Mouse (Mus musculus): ENCODE results near the gene Peak1.

Gene Peak1

DNA sequence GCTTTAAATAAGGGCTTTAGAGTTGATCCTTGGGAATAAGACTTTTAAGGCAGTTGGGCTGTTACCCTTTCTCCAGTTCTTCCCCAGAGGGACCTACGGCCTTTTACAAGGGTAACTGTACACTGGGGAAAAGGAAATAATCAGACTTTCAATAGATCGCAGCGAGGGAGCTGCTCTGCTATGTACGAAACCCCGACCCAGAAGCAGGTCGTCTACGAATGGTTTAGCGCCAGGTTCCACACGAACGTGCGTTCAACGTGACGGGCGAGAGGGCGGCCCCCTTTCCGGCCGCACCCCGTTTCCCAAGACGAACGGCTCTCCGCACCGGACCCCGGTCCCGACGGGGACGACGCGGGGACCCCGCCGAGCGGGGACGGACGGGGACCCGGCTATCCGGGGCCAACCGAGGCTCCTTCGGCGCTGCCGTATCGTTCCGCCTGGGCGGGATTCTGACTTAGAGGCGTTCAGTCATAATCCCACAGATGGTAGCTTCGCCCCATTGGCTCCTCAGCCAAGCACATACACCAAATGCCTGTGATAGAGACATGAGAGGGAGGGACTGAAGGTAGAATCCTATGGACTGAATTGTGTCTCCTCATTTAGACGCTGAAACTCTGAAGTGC is 194.3 kb downstream of the Peak1 start:
- in situ Hi-C loops (cut with MboI; ENCODE audit: low pct_unique_long_range_greater_than_20kb in 1 of 2, low sequenced_read_pairs in 2 of 2, unreplicated experiment in 1 of 2), result loop anchor here in 1 of 2 experiments (25.0 kb wide), 1 partner anchor 339 kb away; no protein-coding TSS in a partner anchor

DNA sequence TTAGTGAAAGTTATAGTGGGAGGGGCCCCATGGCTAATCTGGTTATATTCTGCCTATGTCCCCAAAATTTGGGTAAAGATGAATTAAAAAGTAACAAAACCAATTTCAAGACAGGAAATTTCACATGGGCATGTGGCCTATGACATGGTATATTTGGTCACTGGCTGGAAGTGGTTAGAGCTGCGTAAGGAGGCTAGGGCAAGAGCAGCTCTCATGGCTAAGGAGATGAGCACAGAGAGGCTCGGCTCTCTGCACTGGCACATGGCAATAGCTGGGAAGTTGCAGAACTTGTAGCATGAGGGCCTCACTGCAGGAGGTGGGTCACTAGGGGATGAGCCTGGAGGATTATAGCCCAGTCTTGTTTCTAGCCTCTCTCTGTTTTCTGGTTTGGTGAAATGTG is 199.0 kb downstream of the Peak1 start:
- in situ Hi-C loops (cut with MboI; ENCODE audit: low pct_unique_long_range_greater_than_20kb in 1 of 2, low sequenced_read_pairs in 2 of 2, unreplicated experiment in 1 of 2), result loop anchor here (10.0 to 25.0 kb wide), 2 partner anchors 336 to 343 kb away; no protein-coding TSS in a partner anchor

DNA sequence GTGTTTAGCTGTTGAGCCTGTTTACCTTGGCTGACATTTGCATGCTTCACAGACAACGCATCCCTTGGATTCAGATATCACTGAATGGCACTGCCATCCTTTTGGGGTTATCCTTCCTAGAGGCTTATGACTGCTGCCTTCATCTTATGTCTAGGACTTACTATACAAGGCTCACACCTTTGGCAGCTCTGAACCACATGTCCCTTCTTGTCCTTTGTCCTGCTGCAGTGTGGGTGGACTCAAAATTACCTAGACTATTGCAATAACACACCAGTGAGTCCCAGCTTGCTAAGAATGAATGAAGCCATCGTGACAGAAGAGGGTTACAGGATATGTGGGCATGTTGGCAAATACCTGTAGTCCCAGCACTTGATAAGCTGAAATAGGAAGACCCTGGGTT is 199.8 kb downstream of the Peak1 start:
- in situ Hi-C loops (cut with MboI; ENCODE audit: low pct_unique_long_range_greater_than_20kb in 1 of 2, low sequenced_read_pairs in 2 of 2, unreplicated experiment in 1 of 2), result loop anchor here (10.0 to 25.0 kb wide), 2 partner anchors 337 to 344 kb away; no protein-coding TSS in a partner anchor

DNA sequence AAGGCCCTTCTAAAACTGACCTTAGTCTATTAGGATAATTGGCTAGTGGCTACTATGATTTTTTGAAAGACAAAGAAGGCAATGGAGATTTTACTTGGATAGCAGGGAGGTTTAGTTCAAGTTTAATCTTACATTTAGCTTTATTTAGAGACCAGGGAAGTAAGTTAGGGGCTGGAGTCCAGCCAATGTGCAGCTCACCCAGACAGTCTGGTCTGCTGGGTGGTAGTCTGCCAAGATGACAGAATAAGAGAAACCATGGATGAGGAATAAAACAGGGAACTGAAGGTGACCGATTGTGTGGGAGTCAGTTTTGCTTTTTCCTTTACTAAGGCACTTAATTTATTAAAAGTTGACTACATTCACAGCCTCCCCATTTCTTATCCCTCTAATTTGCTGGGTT is 200.5 kb downstream of the Peak1 start:
- in situ Hi-C loops (cut with MboI; ENCODE audit: low pct_unique_long_range_greater_than_20kb in 1 of 2, low sequenced_read_pairs in 2 of 2, unreplicated experiment in 1 of 2), result loop anchor here (10.0 to 25.0 kb wide), 2 partner anchors 337 to 345 kb away; no protein-coding TSS in a partner anchor

DNA sequence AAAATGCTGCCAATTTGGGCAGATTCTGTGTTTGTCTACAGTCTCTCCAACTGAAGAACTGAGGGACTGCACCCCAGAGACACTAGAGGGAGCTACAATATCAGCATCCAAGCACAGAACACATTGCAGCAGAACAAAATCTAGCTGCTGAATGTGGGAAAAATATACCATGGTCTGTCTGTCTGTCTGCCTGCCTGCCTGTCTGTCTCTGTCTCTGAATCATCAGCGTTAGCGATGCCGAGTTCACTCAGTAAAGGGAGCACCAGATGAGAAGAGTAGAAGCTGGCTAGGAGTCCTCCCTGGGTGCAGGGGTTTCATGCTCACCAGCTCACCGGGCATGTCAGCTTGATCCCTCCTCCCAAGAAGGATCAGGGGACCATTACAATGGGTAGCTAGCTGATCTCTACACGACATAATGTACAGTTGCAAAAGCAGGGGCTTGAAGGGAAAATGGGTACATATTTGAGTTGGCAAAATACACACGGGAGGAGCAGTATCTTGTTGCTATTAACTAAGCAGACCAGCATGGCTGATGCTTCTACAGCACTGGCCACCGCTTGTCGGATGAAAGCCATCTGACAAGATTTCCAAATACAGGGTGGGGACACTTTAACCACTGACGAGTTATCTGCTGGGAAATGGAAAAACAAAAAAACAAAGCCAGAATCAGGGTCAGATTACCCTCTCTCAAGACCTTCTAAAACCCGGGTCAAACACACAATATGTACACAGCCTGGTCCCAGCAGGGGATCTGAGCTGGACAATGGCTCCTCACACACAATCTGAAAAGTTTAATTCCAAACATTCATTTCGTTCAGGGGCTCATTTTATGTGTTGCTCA is 204.2 kb downstream of the Peak1 start:
- in situ Hi-C loops (cut with MboI; ENCODE audit: low pct_unique_long_range_greater_than_20kb in 1 of 2, low sequenced_read_pairs in 2 of 2, unreplicated experiment in 1 of 2), result loop anchor here (10.0 to 25.0 kb wide), 2 partner anchors 341 to 349 kb away; no protein-coding TSS in a partner anchor

DNA sequence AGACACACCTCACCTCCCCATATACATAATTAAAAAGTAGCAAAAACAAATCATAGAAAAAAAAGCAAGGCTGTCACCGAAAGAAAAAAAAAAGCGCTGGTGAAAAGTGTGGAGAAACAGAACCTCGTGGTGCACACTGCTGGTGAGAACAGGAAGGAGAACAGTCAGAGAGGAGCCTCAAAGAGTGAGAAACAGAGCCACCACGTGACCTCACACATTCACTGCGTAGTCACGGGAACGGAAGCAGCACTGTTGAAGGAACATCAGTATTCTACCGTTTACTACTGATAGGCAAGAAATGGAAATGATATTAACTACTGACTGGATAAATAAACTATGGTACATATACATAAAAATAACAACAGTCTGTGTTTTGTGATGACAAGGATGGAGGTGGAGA is 209.1 kb downstream of the Peak1 start:
- in situ Hi-C loops (cut with MboI; ENCODE audit: low pct_unique_long_range_greater_than_20kb in 1 of 2, low sequenced_read_pairs in 2 of 2, unreplicated experiment in 1 of 2), result loop anchor here in 1 of 2 experiments (25.0 kb wide), 1 partner anchor 353 kb away; no protein-coding TSS in a partner anchor

DNA sequence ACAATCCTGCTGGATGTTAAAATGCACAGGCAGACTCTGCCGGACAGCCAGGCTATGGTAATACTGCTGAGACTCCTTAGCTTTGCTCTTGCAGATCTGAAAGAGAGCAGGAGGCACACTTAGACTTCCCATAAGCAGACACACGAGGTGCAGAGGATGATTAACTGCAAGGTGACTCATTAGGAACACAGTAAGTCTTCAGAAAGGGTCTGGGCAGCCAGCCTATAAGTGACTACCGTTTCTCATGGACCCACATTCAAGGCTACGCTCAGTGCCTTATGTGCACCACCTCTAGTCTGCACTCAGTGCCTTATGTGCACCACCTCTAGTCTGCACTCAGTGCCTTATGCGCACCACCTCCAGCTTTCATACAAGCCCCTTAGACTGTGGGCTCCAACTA is 210.4 kb downstream of the Peak1 start:
- in situ Hi-C loops (cut with MboI; ENCODE audit: low pct_unique_long_range_greater_than_20kb in 1 of 2, low sequenced_read_pairs in 2 of 2, unreplicated experiment in 1 of 2), result loop anchor here in 1 of 2 experiments (25.0 kb wide), 1 partner anchor 355 kb away; no protein-coding TSS in a partner anchor

DNA sequence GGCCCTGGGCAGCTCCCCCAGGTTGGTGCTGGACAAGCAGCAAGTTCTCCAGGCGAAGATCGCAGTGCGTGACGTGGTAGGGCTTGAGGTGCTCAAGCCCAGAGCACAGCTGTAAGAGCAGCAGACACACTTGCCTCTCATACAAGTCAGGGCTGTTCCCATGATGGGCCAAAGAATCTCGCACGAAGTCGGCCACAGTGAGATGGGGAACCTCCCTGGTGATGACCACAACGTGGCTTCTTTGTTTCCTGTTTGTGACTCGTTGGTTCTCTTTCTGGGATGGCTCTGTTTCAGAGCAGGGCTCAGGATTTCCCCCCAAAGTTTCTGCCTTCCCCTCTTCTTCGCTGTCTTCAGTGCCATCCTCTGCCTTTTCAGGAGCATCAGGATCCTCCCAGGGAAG is 210.8 kb downstream of the Peak1 start:
- in situ Hi-C loops (cut with MboI; ENCODE audit: low pct_unique_long_range_greater_than_20kb in 1 of 2, low sequenced_read_pairs in 2 of 2, unreplicated experiment in 1 of 2), result loop anchor here in 1 of 2 experiments (25.0 kb wide), 1 partner anchor 355 kb away; no protein-coding TSS in a partner anchor

DNA sequence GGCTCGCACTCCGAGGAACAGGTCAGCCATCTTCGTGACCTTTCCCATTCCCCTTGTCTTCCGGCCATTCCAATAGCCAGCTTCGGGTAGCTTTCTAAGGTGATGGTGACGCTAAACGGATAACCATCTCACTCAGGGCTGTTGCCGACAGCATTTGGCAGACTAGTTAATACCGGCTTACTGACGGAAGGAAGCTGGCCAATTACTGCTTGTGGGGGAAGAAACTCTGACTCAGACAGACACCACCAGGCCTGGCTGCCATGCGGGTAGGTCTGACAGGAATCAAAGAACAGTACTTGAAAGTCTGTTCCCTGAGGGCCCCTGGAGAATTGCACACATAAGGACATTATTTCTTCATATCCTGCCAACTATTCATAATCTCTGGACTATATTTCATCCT is 212.5 kb downstream of the Peak1 start:
- in situ Hi-C loops (cut with MboI; ENCODE audit: low pct_unique_long_range_greater_than_20kb in 1 of 2, low sequenced_read_pairs in 2 of 2, unreplicated experiment in 1 of 2), result loop anchor here in 1 of 2 experiments (25.0 kb wide), 1 partner anchor 357 kb away; no protein-coding TSS in a partner anchor

DNA sequence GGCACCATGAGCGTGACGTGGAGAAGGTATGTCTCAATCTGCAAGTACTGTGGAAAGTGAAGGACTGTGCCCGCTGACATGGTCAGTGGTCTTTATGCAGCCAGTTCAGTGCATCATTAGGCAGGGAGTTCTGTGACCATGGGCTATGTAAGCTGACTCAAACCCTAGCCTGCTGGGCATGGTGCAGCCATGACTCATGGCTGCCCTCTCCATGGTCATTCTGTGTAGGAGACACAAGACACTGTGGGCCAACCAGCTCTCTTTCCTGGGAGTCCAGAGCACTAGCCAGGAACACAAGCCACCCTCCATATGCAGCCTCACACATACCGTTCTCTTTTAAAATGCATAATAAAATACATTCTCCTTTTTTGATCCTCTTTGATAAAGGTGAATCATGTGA is 213.6 kb downstream of the Peak1 start:
- in situ Hi-C loops (cut with MboI; ENCODE audit: low pct_unique_long_range_greater_than_20kb in 1 of 2, low sequenced_read_pairs in 2 of 2, unreplicated experiment in 1 of 2), result loop anchor here in 1 of 2 experiments (25.0 kb wide), 1 partner anchor 358 kb away; no protein-coding TSS in a partner anchor

DNA sequence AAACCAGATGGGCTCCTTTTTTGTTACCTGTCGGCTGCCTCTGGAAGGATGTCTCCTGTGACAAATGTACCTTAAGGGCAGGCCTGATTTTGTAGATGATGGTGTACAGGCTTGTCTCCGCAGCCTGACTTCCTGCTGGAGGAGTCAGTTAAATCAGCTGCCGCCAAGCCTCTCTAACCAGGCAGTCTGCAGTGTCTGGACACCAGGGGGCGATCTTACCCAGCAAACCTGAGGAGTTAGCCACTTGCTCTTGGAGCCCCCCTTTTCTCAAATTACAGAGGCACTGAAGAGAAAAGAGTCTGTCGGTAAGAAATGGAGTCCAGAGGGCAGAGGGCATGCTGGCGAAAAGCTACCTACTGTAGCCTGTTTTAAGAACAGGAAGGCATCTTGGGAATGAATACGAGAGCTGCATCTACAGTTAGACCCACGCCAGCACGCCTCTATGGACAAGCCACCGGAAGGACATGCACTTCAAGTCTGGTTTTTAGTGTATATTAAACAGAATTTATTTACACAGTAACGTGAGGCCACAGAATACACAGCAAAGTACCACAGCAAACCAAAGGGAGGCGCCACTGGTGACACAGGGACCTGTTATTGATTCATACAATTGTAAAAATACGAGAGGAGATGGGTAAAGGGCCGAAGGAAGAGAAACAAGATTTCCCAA is 217.1 kb downstream of the Peak1 start:
- in situ Hi-C loops (cut with MboI; ENCODE audit: low pct_unique_long_range_greater_than_20kb in 1 of 2, low sequenced_read_pairs in 2 of 2, unreplicated experiment in 1 of 2), result loop anchor here in 1 of 2 experiments (25.0 kb wide), 1 partner anchor 362 kb away; no protein-coding TSS in a partner anchor

DNA sequence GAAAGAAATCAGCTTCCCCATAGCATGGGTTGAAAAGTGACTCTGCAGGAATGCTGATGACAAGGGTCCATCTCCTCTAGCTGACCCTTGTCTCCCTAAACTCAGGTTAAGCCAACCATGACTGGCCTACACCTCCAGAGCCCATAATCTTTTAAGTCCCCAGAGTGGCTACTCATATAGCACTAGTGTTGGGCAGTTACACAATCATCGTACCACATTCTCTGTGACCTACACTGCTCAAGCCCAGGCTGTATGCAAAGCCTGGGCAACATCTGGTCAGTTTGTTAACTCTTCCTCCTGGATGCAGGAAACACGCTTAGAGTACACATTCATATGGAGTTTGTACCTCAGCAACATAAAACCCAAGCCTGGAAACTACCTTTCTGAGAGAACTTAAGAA is 217.7 kb downstream of the Peak1 start:
- in situ Hi-C loops (cut with MboI; ENCODE audit: low pct_unique_long_range_greater_than_20kb in 1 of 2, low sequenced_read_pairs in 2 of 2, unreplicated experiment in 1 of 2), result loop anchor here in 1 of 2 experiments (25.0 kb wide), 1 partner anchor 362 kb away; no protein-coding TSS in a partner anchor

DNA sequence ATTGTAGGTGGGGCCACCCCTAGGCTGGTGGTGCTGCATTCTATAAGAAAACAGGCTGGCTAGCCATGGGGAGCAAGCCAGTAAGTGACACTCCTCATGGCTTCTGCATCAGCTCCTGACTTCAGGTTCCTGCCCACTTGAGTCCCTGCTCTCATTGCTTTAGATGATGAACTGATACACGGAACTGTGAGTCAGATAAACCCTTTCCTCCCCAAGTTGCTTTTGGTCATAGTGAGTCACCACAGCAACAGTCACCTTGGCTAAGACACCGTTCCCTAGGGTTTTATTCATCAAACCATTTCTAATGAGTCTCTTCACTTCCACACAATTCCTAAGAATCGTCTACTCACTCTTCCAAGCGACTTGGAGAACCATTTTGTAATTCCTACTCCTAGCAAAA is 220.9 kb downstream of the Peak1 start:
- in situ Hi-C loops (cut with MboI; ENCODE audit: low pct_unique_long_range_greater_than_20kb in 1 of 2, low sequenced_read_pairs in 2 of 2, unreplicated experiment in 1 of 2), result no loop called here

DNA sequence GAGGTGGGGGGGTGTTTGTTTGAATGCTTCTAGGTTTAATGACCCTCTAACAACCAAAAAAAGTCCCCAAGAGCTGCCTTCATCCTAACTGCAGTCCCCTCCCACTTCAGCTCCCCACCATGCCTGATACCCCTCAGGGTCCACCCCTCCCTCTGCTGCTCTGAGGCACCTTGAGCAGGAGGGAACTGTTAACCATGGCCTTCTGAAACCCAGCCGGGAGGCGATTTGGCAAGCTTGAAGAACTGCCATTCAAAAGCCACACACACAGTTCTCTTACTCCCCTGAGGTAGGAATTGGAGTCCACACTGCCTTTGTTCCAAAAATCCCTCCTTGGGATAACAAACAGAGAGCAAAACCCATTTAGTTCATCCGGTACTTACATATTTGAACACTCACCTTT is 222.7 kb downstream of the Peak1 start:
- in situ Hi-C loops (cut with MboI; ENCODE audit: low pct_unique_long_range_greater_than_20kb in 1 of 2, low sequenced_read_pairs in 2 of 2, unreplicated experiment in 1 of 2), result no loop called here

DNA sequence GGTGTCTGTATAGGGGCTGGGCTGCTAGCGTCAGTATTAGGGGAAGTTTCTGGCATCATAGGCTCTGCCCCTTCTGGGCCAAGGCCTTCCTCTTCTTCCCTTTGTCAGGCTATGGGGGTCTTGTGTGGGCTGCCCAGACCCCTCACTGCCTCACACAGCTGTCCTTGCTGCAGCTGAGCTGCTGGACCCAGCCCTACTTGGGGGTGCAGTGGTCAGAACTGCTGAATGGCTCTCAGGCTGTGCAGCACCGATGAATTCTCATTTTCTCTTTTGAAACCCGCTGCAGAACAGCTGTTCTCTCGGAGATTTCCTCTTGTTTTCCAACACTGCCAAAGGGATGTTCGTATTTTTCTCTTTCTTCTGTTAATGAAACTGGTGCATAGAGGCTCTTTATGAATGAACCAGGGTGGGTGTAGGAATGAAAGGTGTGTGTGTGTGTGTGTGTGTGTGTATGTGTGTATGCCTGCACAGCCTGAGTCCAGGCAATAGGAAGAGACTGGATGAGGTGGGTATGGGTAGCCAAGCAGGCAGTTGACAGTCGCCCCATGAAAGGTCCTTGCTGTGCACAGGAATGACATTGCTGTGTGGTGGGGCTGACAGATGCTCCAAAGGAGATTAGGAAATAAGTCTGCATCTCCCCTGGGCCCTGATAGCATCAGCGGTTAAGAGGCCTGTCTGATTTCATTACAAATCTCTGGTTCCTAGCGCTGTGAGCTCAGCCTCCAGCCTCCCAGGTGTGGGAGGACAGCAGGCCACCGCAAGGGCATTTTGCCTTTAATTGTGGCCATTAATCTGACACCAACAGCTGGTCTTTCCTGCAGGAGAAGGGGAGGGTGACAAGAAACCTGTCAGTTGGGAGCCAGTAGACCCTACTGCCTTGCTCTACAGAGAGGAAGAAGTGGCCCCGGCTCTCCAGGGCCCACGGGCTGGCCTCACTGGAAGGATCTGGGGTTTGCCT is 226.1 kb downstream of the Peak1 start:
- in situ Hi-C loops (cut with MboI; ENCODE audit: low pct_unique_long_range_greater_than_20kb in 1 of 2, low sequenced_read_pairs in 2 of 2, unreplicated experiment in 1 of 2), result no loop called here

DNA sequence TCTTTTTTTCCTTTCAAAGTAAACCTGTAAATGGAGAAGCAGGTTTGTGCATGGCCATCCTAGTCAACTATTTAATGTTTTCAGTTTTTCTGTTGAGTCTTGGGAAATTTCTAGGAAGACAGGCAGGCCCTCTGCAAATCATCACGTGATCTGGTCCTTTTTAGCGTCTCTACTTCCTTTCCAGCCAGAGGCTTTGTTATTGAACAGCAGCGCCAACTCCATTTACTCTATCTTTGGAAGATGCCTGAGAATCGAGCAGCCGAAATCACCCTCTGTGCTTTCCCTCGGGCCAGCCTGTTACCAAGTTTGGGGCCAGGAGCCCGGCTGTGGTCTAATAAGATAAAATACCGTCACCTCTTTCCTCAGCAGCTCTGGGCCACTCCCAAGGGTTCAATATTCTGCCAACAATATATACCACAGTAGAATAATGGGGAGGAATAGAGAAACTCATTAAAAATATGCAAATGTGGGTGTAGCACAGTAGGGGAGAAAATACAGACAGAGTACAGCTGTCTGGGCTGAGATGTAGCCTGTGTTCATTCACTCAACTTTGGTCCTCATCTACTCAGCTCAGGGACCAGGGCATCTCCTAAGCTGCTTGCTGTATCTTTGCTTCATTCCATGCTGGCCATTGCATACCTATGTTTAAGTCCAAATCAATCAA is 237.6 kb downstream of the Peak1 start:
- in situ Hi-C loops (cut with MboI; ENCODE audit: low pct_unique_long_range_greater_than_20kb in 1 of 2, low sequenced_read_pairs in 2 of 2, unreplicated experiment in 1 of 2), result no loop called here

All from mouse embryonic stem cell (cell line).